Mouse (Mus musculus) ES-E14 (cell line): Measurements from ENCODE around the gene Iqce.

Source experiments
- CHD2 ChIP-seq: IDR thresholded peaks from 2 replicates; pipeline ENCODE4 v1.6.1; 2014; ENCODE audit warnings: mild to moderate bottlenecking, low read depth, low read length, inconsistent platforms
- HCFC1 ChIP-seq: IDR thresholded peaks from 2 replicates; pipeline ENCODE4 v1.6.1; 2012; ENCODE audit warnings: low read length, inconsistent platforms, borderline replicate concordance; ENCODE audit not compliant: insufficient read depth
- MAFK ChIP-seq: IDR thresholded peaks from 2 replicates; pipeline ENCODE4 v1.6.1; 2014; ENCODE audit warnings: mild to moderate bottlenecking, low read depth, low read length, inconsistent platforms; ENCODE audit not compliant: insufficient read depth
- ZC3H11A ChIP-seq: IDR thresholded peaks from 2 replicates; pipeline ENCODE4 v1.6.1; 2012; ENCODE audit warnings: low read depth, mild to moderate bottlenecking, inconsistent platforms, low read length, borderline replicate concordance
- ZNF384 ChIP-seq: IDR thresholded peaks from 2 replicates; pipeline ENCODE4 v1.6.1; 2012; ENCODE audit warnings: low read depth, low read length, inconsistent platforms

- no peak for TF ChIP-seq CHD2
- no peak for TF ChIP-seq HCFC1
- TF ChIP-seq ZC3H11A = no peak
- no peak for TF ChIP-seq MAFK
- TF ChIP-seq ZNF384 = no peak
Measured at GRCm38 (mm10) chr5:140677137-140677536, 25.0 kb downstream of the Iqce start.
